Mouse (Mus musculus): Measurements from ENCODE around the gene Klhdc8b. TPM values are rescaled to one million over a fixed set of nuclear protein-coding genes. Genes with fewer than 3 reads are reported as not detected.
A peak's percentile ranks its signal among the peaks of the same experiment; 100 is the strongest.

Klhdc8b gene
- polyA plus RNA-seq, 1 experiment from 2014 or later = 47.9 TPM

DNA sequence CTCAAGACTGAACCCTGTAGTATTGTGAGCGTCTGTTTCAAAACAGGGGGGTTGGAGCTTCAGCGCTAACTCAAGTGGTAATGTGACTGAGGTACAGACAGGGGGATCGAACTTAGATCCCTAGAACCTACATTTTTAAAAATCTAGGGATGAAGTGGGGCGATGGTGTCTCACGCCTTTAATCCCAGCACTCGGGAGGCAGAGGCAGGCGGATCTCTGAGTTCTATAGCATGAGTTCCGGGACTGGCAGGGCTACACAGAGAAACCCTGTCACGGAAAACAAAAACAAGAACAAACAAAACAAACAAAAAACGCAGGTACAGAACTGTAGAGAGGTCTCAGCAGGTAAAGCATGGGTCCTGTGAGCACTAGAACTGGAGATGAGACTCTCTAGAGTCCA is 4.4 kb downstream of the Klhdc8b start:
- no peak overlapping the region for H3K9ac ChIP-seq (ENCODE audit: low read length)
- no peak overlapping the region for H3K4me2 ChIP-seq (ENCODE audit: low read length)
- H3K27me3 ChIP-seq (replicated peaks; ENCODE audit: control insufficient read depth, insufficient read depth, low read length) = no peaks in the 10 kb centered on the region
- WGBS = 89% methylated on average over 10 of the region's 10 CpGs
- H3K36me3 ChIP-seq (ENCODE audit: control insufficient read depth, insufficient read depth, low read length) = no peaks in the 10 kb centered on the region
- DNase-seq (ENCODE audit: low spot score) (no peak), ATAC-seq (no peak)
- H3K9me3 ChIP-seq (replicated peaks; ENCODE audit: control insufficient read depth, low read length) = no peaks in the 10 kb centered on the region
- H3K27ac ChIP-seq (ENCODE audit: low read depth, low read length) = no peak overlapping the region
- H3K4me3 ChIP-seq (ENCODE audit: low read depth, low read length) = no peak overlapping the region
- H3K4me1 ChIP-seq (ENCODE audit: control insufficient read depth, insufficient read depth, low read length) = peaks cover 11% of the 10 kb centered on the region

DNA sequence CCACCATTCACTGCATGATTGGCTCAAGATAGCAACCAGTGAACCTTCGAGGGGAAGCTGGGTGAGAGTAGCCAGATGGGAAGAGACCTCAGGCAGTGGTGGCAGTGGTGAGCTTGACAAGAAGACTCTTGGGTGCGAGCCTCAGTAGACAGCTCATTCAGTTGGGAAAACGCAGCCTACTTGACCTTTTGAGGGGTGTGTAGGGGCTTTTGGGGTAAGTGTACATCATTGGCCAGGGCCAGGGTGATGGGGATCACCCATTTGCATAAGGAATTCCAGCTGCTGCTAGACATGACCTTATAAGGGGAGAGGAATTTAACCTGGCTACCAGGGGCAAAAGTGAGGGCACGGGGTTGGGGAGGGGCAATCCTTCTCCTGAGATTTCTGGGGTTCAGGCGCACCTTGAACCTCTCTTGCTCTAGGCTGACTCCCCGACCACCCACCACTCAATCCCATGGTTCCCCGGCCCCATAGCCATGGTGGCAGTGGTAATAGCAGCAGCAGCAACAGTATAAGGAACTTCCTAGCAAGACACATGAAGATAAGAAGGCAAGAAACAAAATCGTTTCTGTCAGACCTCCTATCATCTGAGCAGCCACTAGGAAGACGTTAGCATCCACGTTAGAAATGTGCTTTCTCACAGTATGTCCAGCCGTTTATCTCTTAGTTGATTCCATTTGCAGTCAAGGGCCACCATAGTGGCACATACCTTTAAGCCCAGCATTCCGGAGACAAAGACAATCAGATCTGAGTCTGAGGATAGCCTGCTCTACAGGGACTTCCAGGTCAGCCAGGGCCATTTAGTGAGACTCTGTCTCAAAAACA is 5.4 kb downstream of the Klhdc8b start:
- Histone ChIP-seq H3K9ac (ENCODE audit: low read length) (no peak overlapping the region), H3K4me1 (ENCODE audit: control insufficient read depth, insufficient read depth, low read length) (peaks cover 11% of the 10 kb centered on the region), H3K4me2 (ENCODE audit: low read length) (no peak overlapping the region), H3K27ac (ENCODE audit: low read depth, low read length) (no peak overlapping the region), H3K9me3 (replicated peaks; ENCODE audit: control insufficient read depth, low read length) (no peaks in the 10 kb centered on the region), H3K36me3 (ENCODE audit: control insufficient read depth, insufficient read depth, low read length) (no peaks in the 10 kb centered on the region), H3K4me3 (ENCODE audit: low read depth, low read length) (no peak overlapping the region), H3K27me3 (replicated peaks; ENCODE audit: control insufficient read depth, insufficient read depth, low read length) (no peaks in the 10 kb centered on the region)
- ATAC-seq = no peak
- no peak for DNase-seq (ENCODE audit: low spot score)
- 81% methylated on average over 12 of the region's 12 CpGs for WGBS

DNA sequence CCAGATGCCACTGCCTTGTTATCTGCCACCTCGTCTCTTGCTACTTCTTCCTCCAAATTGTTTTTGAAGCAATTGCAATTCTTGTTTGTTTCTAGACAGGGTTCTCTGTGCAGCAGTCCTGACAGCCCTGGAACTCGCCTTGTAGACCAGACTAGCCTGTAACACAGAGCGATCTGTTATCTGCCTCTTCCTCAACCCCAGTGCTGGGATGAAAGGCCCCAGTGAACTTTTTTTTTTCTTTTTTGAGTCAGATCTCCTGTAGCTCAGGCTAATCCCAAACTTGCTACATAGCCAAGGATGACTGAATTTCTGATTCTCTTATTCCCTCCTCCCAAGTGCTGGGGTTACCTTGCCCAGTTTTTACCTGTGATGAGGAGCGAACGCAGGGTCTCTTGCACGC is 7.0 kb downstream of the Klhdc8b start:
- Histone ChIP-seq H3K4me3 (ENCODE audit: low read depth, low read length) (no peak overlapping the region), H3K9ac (ENCODE audit: low read length) (no peak overlapping the region), H3K4me2 (ENCODE audit: low read length) (no peak overlapping the region), H3K36me3 (ENCODE audit: control insufficient read depth, insufficient read depth, low read length) (no peaks in the 10 kb centered on the region), H3K27ac (ENCODE audit: low read depth, low read length) (no peak overlapping the region), H3K4me1 (ENCODE audit: control insufficient read depth, insufficient read depth, low read length) (peaks cover 26% of the 10 kb centered on the region), H3K9me3 (replicated peaks; ENCODE audit: control insufficient read depth, low read length) (no peaks in the 10 kb centered on the region), H3K27me3 (replicated peaks; ENCODE audit: control insufficient read depth, insufficient read depth, low read length) (no peaks in the 10 kb centered on the region)
- WGBS = 88% methylated on average over 6 of the region's 6 CpGs
- no peak for DNase-seq (ENCODE audit: low spot score)
- ATAC-seq = no peak

DNA sequence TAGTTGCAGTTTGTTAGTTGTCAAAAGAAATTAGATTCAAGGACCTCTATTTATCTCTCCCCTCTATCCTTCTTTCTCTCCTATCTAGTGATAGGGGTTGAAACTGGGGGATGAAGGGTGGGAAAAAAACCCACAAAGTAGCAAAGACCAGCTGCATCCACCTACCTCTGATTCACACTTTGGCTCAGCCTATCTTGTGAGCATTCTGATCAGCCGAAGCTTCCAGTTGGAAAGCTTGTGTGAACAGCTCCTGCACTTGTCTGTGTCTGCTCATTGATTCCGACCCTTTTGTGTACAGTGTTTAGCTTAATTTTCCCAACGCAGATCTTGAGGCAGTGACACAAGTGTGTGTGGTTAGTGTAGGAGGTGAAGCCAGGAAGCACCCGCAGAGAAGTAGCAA is 7.9 kb downstream of the Klhdc8b start:
- H3K4me3 ChIP-seq (ENCODE audit: low read depth, low read length) = no peak overlapping the region
- H3K27me3 ChIP-seq (replicated peaks; ENCODE audit: control insufficient read depth, insufficient read depth, low read length) = no peaks in the 10 kb centered on the region
- no peak for DNase-seq (ENCODE audit: low spot score)
- H3K4me1 ChIP-seq (ENCODE audit: control insufficient read depth, insufficient read depth, low read length) = peaks cover 29% of the 10 kb centered on the region
- no peak overlapping the region for H3K27ac ChIP-seq (ENCODE audit: low read depth, low read length)
- peaks cover 8% of the 10 kb centered on the region for H3K36me3 ChIP-seq (ENCODE audit: control insufficient read depth, insufficient read depth, low read length)
- H3K4me2 ChIP-seq (ENCODE audit: low read length) = peak overlapping the region; percentile 61
- no peaks in the 10 kb centered on the region for H3K9me3 ChIP-seq (replicated peaks; ENCODE audit: control insufficient read depth, low read length)
- peak overlapping the region; percentile 70 for H3K9ac ChIP-seq (ENCODE audit: low read length)
- ATAC-seq = no peak
- 73% methylated on average over 4 of the region's 4 CpGs for WGBS

DNA sequence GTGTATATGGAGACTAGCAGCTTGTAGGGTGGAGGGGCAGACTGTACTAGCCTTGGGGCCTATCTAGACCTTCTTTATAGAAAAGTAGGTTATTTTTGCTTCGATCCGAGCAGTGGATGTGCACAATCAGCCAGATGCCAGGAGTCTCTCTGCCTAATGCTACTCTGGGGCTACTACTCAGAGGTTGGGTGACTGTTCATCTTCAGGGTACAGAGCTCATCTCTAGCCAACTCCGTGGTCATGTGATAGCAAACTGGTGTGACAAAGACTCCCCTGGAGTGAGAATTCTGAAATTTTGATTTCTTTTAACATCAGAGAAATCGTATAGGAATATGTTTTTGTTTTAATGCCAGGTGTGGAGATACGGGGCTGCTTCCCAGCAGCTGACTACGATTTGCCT is 8.5 kb downstream of the Klhdc8b start:
- H3K9ac ChIP-seq (ENCODE audit: low read length) = peak overlapping the region; percentile 70
- DNase-seq (ENCODE audit: low spot score) (no peak), ATAC-seq (peak; percentile 14)
- H3K4me1 ChIP-seq (ENCODE audit: control insufficient read depth, insufficient read depth, low read length) = peaks cover 29% of the 10 kb centered on the region
- H3K27me3 ChIP-seq (replicated peaks; ENCODE audit: control insufficient read depth, insufficient read depth, low read length) = no peaks in the 10 kb centered on the region
- peak overlapping the region; percentile 70 for H3K27ac ChIP-seq (ENCODE audit: low read depth, low read length)
- 49% methylated on average over 6 of the region's 6 CpGs for WGBS
- no peaks in the 10 kb centered on the region for H3K9me3 ChIP-seq (replicated peaks; ENCODE audit: control insufficient read depth, low read length)
- H3K4me3 ChIP-seq (ENCODE audit: low read depth, low read length) = peak overlapping the region; percentile 57
- H3K36me3 ChIP-seq (ENCODE audit: control insufficient read depth, insufficient read depth, low read length) = peaks cover 13% of the 10 kb centered on the region
- peak overlapping the region; percentile 61 for H3K4me2 ChIP-seq (ENCODE audit: low read length)

DNA sequence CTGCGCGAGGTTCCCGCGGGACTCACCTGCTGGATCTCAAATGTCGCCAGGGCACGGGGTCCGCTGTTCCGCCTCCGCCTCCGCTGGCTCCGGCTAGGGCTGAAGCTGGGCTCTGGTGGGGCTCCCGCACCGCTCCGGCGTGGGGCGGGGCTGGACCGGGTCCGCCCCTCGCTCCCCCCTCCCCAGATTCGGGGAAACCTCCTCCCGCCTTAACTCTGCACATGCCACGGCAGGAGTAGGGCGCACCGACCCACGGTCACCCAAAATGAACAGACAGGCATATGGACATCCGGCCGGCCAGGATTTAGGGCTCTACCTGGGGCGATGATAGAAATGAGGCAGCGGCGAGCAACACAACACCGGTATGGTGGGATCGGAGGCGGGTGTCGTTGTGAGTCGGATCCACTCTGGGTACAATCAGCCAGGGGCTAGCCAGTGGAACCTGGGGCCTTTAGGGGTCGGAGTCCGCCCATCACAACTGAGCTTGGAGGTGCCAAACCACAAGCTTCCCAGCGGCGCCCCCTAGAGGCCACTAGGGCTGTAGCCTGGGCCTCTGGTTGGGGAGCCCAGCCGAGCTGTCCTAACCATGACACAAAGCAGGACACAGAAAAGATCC is 9.0 kb downstream of the Klhdc8b start:
- Histone ChIP-seq H3K27me3 (replicated peaks; ENCODE audit: control insufficient read depth, insufficient read depth, low read length) (no peaks in the 10 kb centered on the region), H3K4me2 (ENCODE audit: low read length) (peak overlapping the region; percentile 61), H3K9ac (ENCODE audit: low read length) (peak overlapping the region; percentile 70), H3K27ac (ENCODE audit: low read depth, low read length) (peak overlapping the region; percentile 70), H3K4me1 (ENCODE audit: control insufficient read depth, insufficient read depth, low read length) (peaks cover 29% of the 10 kb centered on the region), H3K36me3 (ENCODE audit: control insufficient read depth, insufficient read depth, low read length) (peaks cover 18% of the 10 kb centered on the region), H3K9me3 (replicated peaks; ENCODE audit: control insufficient read depth, low read length) (no peaks in the 10 kb centered on the region), H3K4me3 (ENCODE audit: low read depth, low read length) (peak overlapping the region; percentile 57)
- WGBS = under 1% methylated on average over 40 of the region's 40 CpGs
- ATAC-seq = peak; percentile 83
- peak; percentile 95 for DNase-seq (ENCODE audit: low spot score)

DNA sequence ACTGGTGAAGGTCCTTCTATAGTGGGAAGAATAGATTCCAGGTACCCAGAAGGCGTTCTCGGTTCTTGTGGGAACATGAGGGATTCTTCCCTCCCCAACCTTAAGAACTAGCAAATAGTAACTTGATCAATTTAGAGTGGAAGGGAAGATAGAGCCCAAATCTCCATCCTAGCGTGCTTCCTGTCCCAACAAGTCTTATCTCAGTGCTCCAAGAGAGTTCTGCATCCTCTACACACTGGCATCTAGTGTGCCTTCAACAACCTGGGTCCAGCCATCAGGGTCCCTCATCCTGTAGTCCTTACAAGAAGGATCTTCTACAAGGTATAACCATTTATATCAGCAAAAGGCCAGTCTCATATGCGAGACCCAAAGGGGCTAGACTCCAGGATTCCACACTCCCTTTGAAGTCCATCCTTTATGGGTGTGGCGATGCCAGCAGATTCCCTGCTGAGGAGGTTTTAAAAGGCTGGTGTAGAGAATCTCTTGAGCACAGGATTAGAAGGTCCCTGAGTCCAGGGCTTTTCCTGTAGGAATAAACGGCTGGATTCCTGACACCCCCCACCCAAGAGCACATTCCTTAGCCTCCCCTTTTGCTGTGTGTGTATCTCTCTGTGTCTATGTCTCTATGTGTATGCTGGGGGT is 9.7 kb downstream of the Klhdc8b start:
- Histone ChIP-seq H3K4me2 (ENCODE audit: low read length) (peak overlapping the region; percentile 61), H3K27ac (ENCODE audit: low read depth, low read length) (peak overlapping the region; percentile 90), H3K4me1 (ENCODE audit: control insufficient read depth, insufficient read depth, low read length) (peaks cover 29% of the 10 kb centered on the region), H3K9me3 (replicated peaks; ENCODE audit: control insufficient read depth, low read length) (no peaks in the 10 kb centered on the region), H3K27me3 (replicated peaks; ENCODE audit: control insufficient read depth, insufficient read depth, low read length) (no peaks in the 10 kb centered on the region), H3K36me3 (ENCODE audit: control insufficient read depth, insufficient read depth, low read length) (peaks cover 19% of the 10 kb centered on the region), H3K4me3 (ENCODE audit: low read depth, low read length) (peak overlapping the region; percentile 57), H3K9ac (ENCODE audit: low read length) (peak overlapping the region; percentile 70)
- ATAC-seq = no peak
- 42% methylated on average over 6 of the region's 6 CpGs for WGBS
- DNase-seq (ENCODE audit: low spot score) = no peak

DNA sequence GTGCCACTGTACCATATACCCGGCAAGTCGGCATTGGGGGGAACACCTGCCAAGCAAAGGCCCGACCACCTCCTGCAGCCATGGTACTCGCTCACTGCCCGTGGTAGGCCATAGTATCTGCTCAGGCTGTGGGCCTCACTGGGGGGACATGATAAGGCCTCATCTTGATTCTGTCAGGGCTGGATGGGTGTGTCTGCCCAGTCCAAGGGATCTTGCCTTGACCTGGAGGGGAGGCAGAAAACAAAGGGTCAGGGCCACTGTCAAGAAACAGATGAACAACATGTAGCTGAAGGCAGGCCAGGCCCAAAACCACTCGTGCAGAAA is 10.2 kb downstream of the Klhdc8b start:
- Histone ChIP-seq H3K36me3 (ENCODE audit: control insufficient read depth, insufficient read depth, low read length) (peaks cover 19% of the 10 kb centered on the region), H3K4me2 (ENCODE audit: low read length) (peak overlapping the region; percentile 61), H3K27ac (ENCODE audit: low read depth, low read length) (peak overlapping the region; percentile 90), H3K4me3 (ENCODE audit: low read depth, low read length) (peak overlapping the region; percentile 57), H3K9me3 (replicated peaks; ENCODE audit: control insufficient read depth, low read length) (no peaks in the 10 kb centered on the region), H3K9ac (ENCODE audit: low read length) (peak overlapping the region; percentile 70), H3K4me1 (ENCODE audit: control insufficient read depth, insufficient read depth, low read length) (peaks cover 29% of the 10 kb centered on the region), H3K27me3 (replicated peaks; ENCODE audit: control insufficient read depth, insufficient read depth, low read length) (no peaks in the 10 kb centered on the region)
- ATAC-seq = no peak
- DNase-seq (ENCODE audit: low spot score) = no peak
- whole genome bisulfite sequencing = 82% methylated on average over 6 of the region's 6 CpGs
